Mouse (Mus musculus) hindbrain, embryonic 13.5 days (tissue): ENCODE results near the gene Rxfp3. TPM values are rescaled to one million over a fixed set of nuclear protein-coding genes. Genes with fewer than 3 reads are reported as not detected.

ENCODE experiments used
- ATAC-seq: fragments of 200-750 bp; cut with Nextera tagmentation; 2 replicates; pipeline ENCODE4 v1.8.0; 2017; ENCODE audit warnings: moderate TSS enrichment; ENCODE audit not compliant: low FRiP score
- H3K27ac ChIP-seq: fragments of 300-500 bp; sonication (generic); 2 replicates; pipeline ENCODE4 v1.5.1; 2015; ENCODE audit warnings: inconsistent platforms, mild to moderate bottlenecking, moderate library complexity
- H3K27me3 ChIP-seq: fragments of 300-500 bp; sonication (generic); 2 replicates; pipeline ENCODE4 v1.6.1; 2015; ENCODE audit warnings: mild to moderate bottlenecking, inconsistent platforms
- H3K36me3 ChIP-seq: fragments of 300-500 bp; sonication (generic); 2 replicates; pipeline ENCODE4 v1.6.1; 2015; ENCODE audit warnings: mild to moderate bottlenecking, inconsistent platforms
- H3K4me1 ChIP-seq: fragments of 300-500 bp; sonication (generic); replicated peaks from 2 replicates; pipeline ENCODE4 v1.6.1; 2015; ENCODE audit warnings: inconsistent platforms
- H3K4me2 ChIP-seq: fragments of 300-500 bp; sonication (generic); 2 replicates; pipeline ENCODE4 v1.6.1; 2015; ENCODE audit warnings: inconsistent platforms, mild to moderate bottlenecking, moderate library complexity
- H3K4me3 ChIP-seq: fragments of 300-500 bp; sonication (generic); 2 replicates; pipeline ENCODE4 v1.5.1; 2015; ENCODE audit warnings: mild to moderate bottlenecking, inconsistent platforms
- H3K9ac ChIP-seq: fragments of 300-500 bp; sonication (generic); 2 replicates; pipeline ENCODE4 v1.6.1; 2015; ENCODE audit warnings: mild to moderate bottlenecking, inconsistent platforms
- H3K9me3 ChIP-seq: fragments of 300-500 bp; sonication (generic); 2 replicates; pipeline ENCODE4 v1.6.1; 2016; ENCODE audit warnings: inconsistent platforms
- WGBS: fragments of 180-500 bp; shearing (Covaris S2); methylation state at CpG from one replicate; pipeline ENCODE4 v1.1.7; 2015; 5-methylcytosine and 5-hydroxymethylcytosine counted together
- polyA plus RNA-seq: library from polyadenylated mRNA; unstranded; fragments of >200 nt; fragmentation: Nextera tagmentation; extraction: Ambion mirVana; gene quantifications from 2 replicates; pipeline ENCODE4 v1.2.1, GENCODE M21; 2015

Rxfp3 gene
- polyA plus RNA-seq, 1 experiment from 2014 or later = 3.9 TPM

DNA sequence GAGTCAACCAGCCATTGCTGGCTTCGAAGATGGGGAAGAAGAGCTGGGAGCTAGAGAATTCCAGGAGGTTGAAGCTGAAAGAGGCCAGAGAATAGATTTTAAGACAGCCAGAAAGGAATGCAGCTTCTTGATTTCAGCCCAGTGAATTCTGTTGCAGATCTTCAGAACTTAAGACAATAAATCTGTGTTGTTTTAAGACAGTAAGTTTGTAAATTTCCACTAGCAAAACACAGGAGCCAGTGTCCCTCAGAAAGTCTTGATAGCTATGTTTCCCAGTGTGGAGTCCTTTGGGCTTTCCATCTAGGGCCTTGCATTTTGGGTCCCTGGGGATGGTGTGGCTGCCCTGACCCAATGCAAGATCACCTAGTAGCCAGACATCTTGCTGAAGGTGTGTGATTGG lies 25.1 kb upstream of the Rxfp3 start:
- no peaks in the 10 kb centered on the region for H3K27me3 ChIP-seq
- ATAC-seq = no peak
- H3K9ac ChIP-seq = no peak overlapping the region
- no peak overlapping the region for H3K4me2 ChIP-seq
- H3K9me3 ChIP-seq = no peaks in the 10 kb centered on the region
- no peaks in the 10 kb centered on the region for H3K36me3 ChIP-seq
- H3K27ac ChIP-seq = no peak overlapping the region
- no peak overlapping the region for H3K4me3 ChIP-seq
- WGBS = 92% methylated on average over 1 of the region's 1 CpGs
- peaks cover 28% of the 10 kb centered on the region for H3K4me1 ChIP-seq

- H3K9ac ChIP-seq = no peak overlapping the region
- no peaks in the 10 kb centered on the region for H3K27me3 ChIP-seq
- 73% methylated on average over 7 of the region's 7 CpGs for WGBS
- H3K36me3 ChIP-seq = no peaks in the 10 kb centered on the region
- H3K9me3 ChIP-seq = no peaks in the 10 kb centered on the region
- peaks cover 7% of the 10 kb centered on the region; the same call in 1 of the 2 replicates for H3K4me1 ChIP-seq
- no peak overlapping the region for H3K4me3 ChIP-seq
- H3K4me2 ChIP-seq = no peak overlapping the region
- ATAC-seq = no peak
- H3K27ac ChIP-seq = no peak overlapping the region
Measured at GRCm38 (mm10) chr15:11054440-11055080, 16.8 kb upstream of the Rxfp3 start.

DNA sequence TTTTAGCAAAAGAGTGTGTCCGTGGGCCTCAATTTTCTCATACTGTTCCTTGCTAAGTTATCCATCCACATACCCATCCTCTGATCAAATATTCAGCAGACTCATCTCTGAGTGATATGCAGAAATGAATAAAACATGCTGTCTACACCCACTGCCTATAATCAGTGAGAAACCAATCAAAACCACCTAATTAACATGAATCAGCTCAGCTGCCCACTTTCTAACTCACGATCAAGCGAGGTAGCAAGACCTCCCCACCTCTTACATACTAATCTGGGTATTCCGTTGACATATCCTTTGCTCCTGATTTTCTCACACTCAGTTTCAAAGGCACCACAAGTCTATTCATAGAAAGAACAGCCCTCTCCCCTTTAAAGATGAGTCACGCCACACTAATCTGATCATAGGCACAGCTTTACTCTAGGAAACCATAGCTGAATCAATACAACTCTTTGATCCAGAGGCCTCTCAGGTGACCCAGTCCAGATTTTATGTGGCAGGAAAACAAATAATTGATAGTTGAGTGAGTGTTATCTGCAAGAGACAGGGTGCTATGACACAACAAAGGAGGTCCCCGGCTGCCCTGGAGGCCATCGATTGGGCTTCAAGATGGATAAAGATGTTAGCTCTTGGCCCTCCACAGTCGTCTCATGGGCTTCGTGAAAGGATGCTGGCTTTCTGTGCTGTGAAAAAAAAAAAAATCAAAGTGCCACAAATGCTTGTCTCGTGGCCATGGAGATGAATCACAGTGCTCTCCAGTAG lies 16.1 kb upstream of the Rxfp3 start:
- peak; percentile 21; the same call in 1 of the 2 replicates for ATAC-seq
- Histone ChIP-seq H3K9me3 (no peaks in the 10 kb centered on the region), H3K4me2 (no peak overlapping the region), H3K36me3 (no peaks in the 10 kb centered on the region), H3K9ac (no peak overlapping the region), H3K27ac (no peak overlapping the region), H3K4me1 (peaks cover 7% of the 10 kb centered on the region; the same call in 1 of the 2 replicates), H3K27me3 (no peaks in the 10 kb centered on the region), H3K4me3 (no peak overlapping the region)
- WGBS = 47% methylated on average over 10 of the region's 10 CpGs

- peaks cover 9% of the 10 kb centered on the region for H3K27me3 ChIP-seq
- no peaks in the 10 kb centered on the region for H3K9me3 ChIP-seq
- WGBS = 93% methylated on average over 5 of the region's 5 CpGs
- H3K27ac ChIP-seq = no peak overlapping the region
- ATAC-seq = no peak
- H3K4me2 ChIP-seq = no peak overlapping the region
- peaks cover under 1% of the 10 kb centered on the region; the same call in 1 of the 2 replicates for H3K4me1 ChIP-seq
- no peak overlapping the region for H3K4me3 ChIP-seq
- H3K36me3 ChIP-seq = no peaks in the 10 kb centered on the region
- H3K9ac ChIP-seq = no peak overlapping the region
Measured at GRCm38 (mm10) chr15:11042828-11043227, 5.0 kb upstream of the Rxfp3 start.

GRCm38 (mm10) chr15:11041229-11041628 lies 3.4 kb upstream of the Rxfp3 start:
- no peaks in the 10 kb centered on the region for H3K36me3 ChIP-seq
- H3K9ac ChIP-seq = no peak overlapping the region
- H3K9me3 ChIP-seq = no peaks in the 10 kb centered on the region
- H3K4me3 ChIP-seq = no peak overlapping the region
- no peak overlapping the region for H3K27ac ChIP-seq
- 84% methylated on average over 2 of the region's 2 CpGs for WGBS
- peaks cover 16% of the 10 kb centered on the region for H3K4me1 ChIP-seq
- peaks cover 25% of the 10 kb centered on the region for H3K27me3 ChIP-seq
- H3K4me2 ChIP-seq = no peak overlapping the region
- no peak for ATAC-seq

DNA sequence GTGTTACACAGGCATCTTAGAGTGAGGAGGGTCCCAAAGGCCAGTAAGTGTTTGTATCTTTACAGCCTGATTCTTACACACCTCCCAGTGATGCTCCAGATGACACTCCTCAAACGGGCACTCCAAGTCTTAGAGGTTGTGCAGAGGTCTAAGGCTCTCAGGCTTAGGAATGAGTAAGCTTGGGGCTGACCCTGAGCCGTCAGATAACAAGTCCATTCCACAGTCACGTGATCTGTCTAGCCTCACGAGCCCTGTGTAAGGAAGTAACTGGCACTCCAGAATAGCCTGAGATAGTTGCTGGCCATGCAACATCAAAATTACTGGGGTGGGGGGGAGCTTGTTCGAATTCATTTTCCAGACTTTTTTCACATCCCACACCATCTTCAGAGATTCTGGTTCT lies 2.3 kb upstream of the Rxfp3 start:
- no peak overlapping the region for H3K4me2 ChIP-seq
- peaks cover 36% of the 10 kb centered on the region for H3K27me3 ChIP-seq
- H3K4me1 ChIP-seq = peaks cover 25% of the 10 kb centered on the region
- H3K9ac ChIP-seq = no peak overlapping the region
- no peaks in the 10 kb centered on the region for H3K9me3 ChIP-seq
- ATAC-seq = no peak
- 75% methylated on average over 5 of the region's 5 CpGs for WGBS
- no peak overlapping the region for H3K27ac ChIP-seq
- no peak overlapping the region for H3K4me3 ChIP-seq
- no peaks in the 10 kb centered on the region for H3K36me3 ChIP-seq

DNA sequence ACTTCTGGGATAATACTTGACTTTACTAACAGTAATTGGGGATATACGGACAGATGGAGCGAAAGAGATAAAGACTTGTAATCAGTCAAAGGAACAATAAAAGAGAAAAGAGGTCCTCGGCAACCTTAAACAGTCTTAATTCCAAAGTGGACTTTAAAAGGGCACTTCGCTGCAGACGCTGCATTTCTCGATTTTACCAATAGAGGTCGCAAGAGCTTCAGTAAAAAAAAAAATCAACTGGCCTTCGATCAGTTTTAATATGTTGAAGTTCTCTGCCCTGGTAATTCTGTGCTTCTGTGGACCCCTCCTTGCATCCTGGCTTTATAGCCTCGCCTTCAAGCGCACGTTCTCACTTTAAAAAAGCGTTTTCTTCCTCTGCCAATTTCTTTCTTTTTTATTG lies 685 bp upstream of the Rxfp3 start:
- Histone ChIP-seq H3K27ac (no peak overlapping the region), H3K36me3 (no peaks in the 10 kb centered on the region), H3K4me3 (no peak overlapping the region; the same call in 1 of the 2 replicates), H3K9me3 (no peaks in the 10 kb centered on the region), H3K4me2 (peak overlapping the region; percentile 80; the same call in 1 of the 2 replicates), H3K27me3 (peaks cover 52% of the 10 kb centered on the region), H3K4me1 (peaks cover 25% of the 10 kb centered on the region), H3K9ac (no peak overlapping the region)
- 2% methylated on average over 12 of the region's 12 CpGs for WGBS
- no peak for ATAC-seq

- Histone ChIP-seq H3K4me1 (peaks cover 25% of the 10 kb centered on the region), H3K4me2 (peak overlapping the region; percentile 80), H3K27me3 (peaks cover 53% of the 10 kb centered on the region), H3K9ac (peak overlapping the region; percentile 63), H3K27ac (no peak overlapping the region), H3K36me3 (no peaks in the 10 kb centered on the region), H3K4me3 (peak overlapping the region; percentile 43), H3K9me3 (no peaks in the 10 kb centered on the region)
- peak; percentile 6; the same call in 1 of the 2 replicates for ATAC-seq
- 2% methylated on average over 8 of the region's 8 CpGs for WGBS
Measured at GRCm38 (mm10) chr15:11037376-11037695, 455 bp downstream of the Rxfp3 start.

GRCm38 (mm10) chr15:11036535-11037375 lies 1.0 kb downstream of the Rxfp3 start:
- Histone ChIP-seq H3K36me3 (no peaks in the 10 kb centered on the region), H3K4me1 (peaks cover 25% of the 10 kb centered on the region), H3K27me3 (peaks cover 53% of the 10 kb centered on the region), H3K9ac (peak overlapping the region; percentile 63), H3K27ac (no peak overlapping the region), H3K9me3 (no peaks in the 10 kb centered on the region), H3K4me2 (peak overlapping the region; percentile 80), H3K4me3 (peak overlapping the region; percentile 43)
- peak; percentile 41 for ATAC-seq
- WGBS = 4% methylated on average over 49 of the region's 49 CpGs

DNA sequence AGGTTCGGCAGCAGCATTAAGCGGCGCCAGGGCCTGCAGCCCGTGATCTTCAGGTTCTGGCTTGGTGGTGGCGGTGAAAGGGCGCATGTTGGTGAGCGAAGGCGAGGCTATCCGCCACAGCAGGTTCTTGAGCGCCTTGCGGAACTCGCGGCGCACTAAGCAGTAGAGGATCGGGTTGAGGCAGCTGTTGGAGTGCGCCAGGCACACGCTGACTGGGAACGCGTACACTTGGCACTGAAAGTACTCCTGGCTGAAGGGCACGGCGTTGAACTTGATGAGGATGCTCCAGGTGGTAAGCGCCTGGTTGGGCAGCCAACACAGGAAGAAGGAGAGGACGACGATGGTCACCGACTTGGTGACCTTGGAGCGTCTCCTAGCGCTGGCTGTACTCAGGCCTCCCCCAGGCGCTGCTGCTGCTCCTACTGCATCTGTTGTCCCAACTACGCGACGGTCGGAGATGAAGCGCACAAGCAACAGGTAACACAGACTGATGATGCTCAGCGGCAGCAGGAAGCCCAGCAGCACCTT lies 1.8 kb downstream of the Rxfp3 start:
- H3K4me2 ChIP-seq = peak overlapping the region; percentile 80
- H3K9ac ChIP-seq = peak overlapping the region; percentile 63
- peak overlapping the region; percentile 43 for H3K4me3 ChIP-seq
- H3K27ac ChIP-seq = no peak overlapping the region
- H3K27me3 ChIP-seq = peaks cover 53% of the 10 kb centered on the region
- 5% methylated on average over 34 of the region's 34 CpGs for WGBS
- no peaks in the 10 kb centered on the region for H3K36me3 ChIP-seq
- peaks cover 25% of the 10 kb centered on the region for H3K4me1 ChIP-seq
- ATAC-seq = peak; percentile 17; the same call in 1 of the 2 replicates
- no peaks in the 10 kb centered on the region for H3K9me3 ChIP-seq

DNA sequence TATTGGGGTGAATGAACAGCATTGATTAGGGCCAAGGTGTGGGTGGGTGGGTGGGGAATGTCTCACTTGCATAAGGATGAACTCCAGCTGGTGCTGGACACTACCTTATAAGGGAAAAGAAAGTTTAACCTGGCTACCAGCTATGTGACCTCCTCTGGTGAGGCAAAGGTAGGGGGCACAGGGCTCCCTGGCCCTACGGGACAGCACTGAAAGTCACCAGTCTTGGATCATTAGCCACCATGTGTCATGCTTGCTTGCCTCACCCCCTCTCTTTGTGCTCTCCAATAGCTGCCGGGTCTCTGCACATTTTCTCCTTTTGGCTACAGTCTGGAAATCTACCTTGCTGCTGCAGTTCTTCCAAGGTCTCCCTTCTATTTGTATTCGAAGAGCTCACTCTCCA lies 7.6 kb downstream of the Rxfp3 start:
- H3K4me1 ChIP-seq = no peaks in the 10 kb centered on the region
- H3K27me3 ChIP-seq = peaks cover 18% of the 10 kb centered on the region
- H3K4me2 ChIP-seq = no peak overlapping the region
- H3K9ac ChIP-seq = no peak overlapping the region
- no peaks in the 10 kb centered on the region for H3K36me3 ChIP-seq
- H3K4me3 ChIP-seq = no peak overlapping the region
- ATAC-seq = no peak
- WGBS = 69% methylated on average over 3 of the region's 3 CpGs
- no peak overlapping the region for H3K27ac ChIP-seq
- no peaks in the 10 kb centered on the region for H3K9me3 ChIP-seq
